Mouse (Mus musculus) liver, adult 2 months (tissue): ENCODE measurements at regions not wholly inside any gene's neighbourhood (a gene's known extent, or its start where the extent isn't known, plus 50 kb on each side); places are given as distances from the start of the nearest gene placed in this dataset.
"Not testable (repeated sequence)": the region's sequence is repeated elsewhere in the genome, so short reads cannot be mapped to it uniquely, and the experiment has no call there.

Experiments used
- DNase-seq: peaks from one replicate; pipeline ENCODE4 v3.0.0-alpha.2; 2011; ENCODE audit warnings: low read depth, low spot score; ENCODE audit errors: extremely low read depth
- H3K27ac ChIP-seq: fragments of 200-500 bp; replicated peaks from 2 replicates; pipeline ENCODE4 v1.5.1; 2012; ENCODE audit warnings: low read depth, mild to moderate bottlenecking, control low read depth, inconsistent platforms, low read length; ENCODE audit not compliant: insufficient read depth
- H3K27me3 ChIP-seq: fragments of 200-500 bp; 2 replicates; pipeline ENCODE4 v1.6.1; 2012; ENCODE audit warnings: mild to moderate bottlenecking, moderate library complexity, low read length, inconsistent platforms; ENCODE audit not compliant: control insufficient read depth, insufficient read depth
- H3K36me3 ChIP-seq: fragments of 200-500 bp; 2 replicates; pipeline ENCODE4 v1.6.1; 2012; ENCODE audit warnings: low read length, inconsistent platforms; ENCODE audit not compliant: control insufficient read depth, insufficient read depth
- H3K4me1 ChIP-seq: fragments of 200-500 bp; 2 replicates; pipeline ENCODE4 v1.6.1; 2011; ENCODE audit warnings: low read length; ENCODE audit not compliant: control insufficient read depth, insufficient read depth
- H3K4me3 ChIP-seq: fragments of 200-500 bp; 2 replicates; pipeline ENCODE4 v1.5.1; 2011; ENCODE audit warnings: low read depth, mild to moderate bottlenecking, control low read depth, low read length, moderate library complexity; ENCODE audit not compliant: insufficient read depth
- H3K79me2 ChIP-seq: fragments of 200-500 bp; 2 replicates; pipeline ENCODE4 v1.6.1; 2012; ENCODE audit warnings: inconsistent platforms, mild to moderate bottlenecking, low read length, moderate library complexity; ENCODE audit not compliant: control insufficient read depth, insufficient read depth
- H3K9ac ChIP-seq: fragments of 200-500 bp; 2 replicates; pipeline ENCODE4 v1.6.1; 2012; ENCODE audit warnings: low read depth, mild to moderate bottlenecking, control low read depth, inconsistent platforms, low read length
- CTCF ChIP-seq: fragments of 200-500 bp; IDR thresholded peaks from 2 replicates; pipeline ENCODE4 v1.5.1; 2011; ENCODE audit warnings: low read depth, low read length, control low read depth
- POLR2A ChIP-seq: fragments of 200-500 bp; IDR thresholded peaks from 2 replicates; pipeline ENCODE4 v1.6.1; 2011; ENCODE audit warnings: low read length, control low read depth; ENCODE audit not compliant: insufficient read depth; ENCODE audit errors: extremely low read depth
- WGBS: fragments of 180-500 bp; shearing (Covaris S2); methylation state at CpG from one replicate; pipeline ENCODE4 v1.1.7; 2018; 5-methylcytosine and 5-hydroxymethylcytosine counted together

DNA sequence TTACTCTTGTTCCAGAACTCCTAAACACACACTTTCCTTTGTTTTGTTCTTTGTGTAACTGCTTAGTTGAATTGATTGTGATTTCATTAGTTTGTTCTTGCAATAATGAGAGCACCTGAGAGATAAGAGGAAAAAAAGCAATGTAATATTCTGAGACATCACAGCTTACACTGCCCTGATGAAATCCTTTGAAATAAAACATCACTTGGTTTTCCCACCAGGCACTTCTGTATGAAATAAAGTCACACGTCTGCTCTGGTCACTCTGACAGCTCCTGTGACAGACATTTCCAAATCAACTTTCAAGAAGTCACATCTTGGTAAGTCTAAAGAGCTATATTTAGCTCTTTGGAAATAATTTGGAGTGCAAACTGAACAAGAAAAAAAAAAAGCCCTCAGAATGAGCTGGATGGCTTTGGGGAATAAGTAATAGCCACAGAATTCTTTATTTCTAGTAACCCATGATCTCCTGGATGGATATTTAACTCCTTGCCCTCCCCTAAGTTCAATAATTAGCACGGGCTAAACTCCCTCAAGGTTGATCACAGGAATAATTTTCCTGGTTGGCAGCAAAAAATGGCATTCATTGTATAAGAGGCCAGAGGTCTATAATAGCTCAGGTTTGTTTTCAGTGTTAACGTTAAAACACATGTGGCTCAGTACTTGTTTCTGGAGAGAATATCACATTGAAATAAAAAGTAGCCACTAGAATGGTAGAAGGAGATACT lies 452.4 kb upstream of the Kif18a start:
- H3K9ac ChIP-seq = no peak overlapping the region
- no peaks in the 10 kb centered on the region for H3K36me3 ChIP-seq
- no peaks in the 10 kb centered on the region for H3K79me2 ChIP-seq
- DNase-seq = no peak
- no peak overlapping the region for H3K4me3 ChIP-seq
- H3K4me1 ChIP-seq = peaks cover 2% of the 10 kb centered on the region; the same call in 1 of the 2 replicates
- TF ChIP-seq POLR2A (no peak), CTCF (no peak)
- H3K27ac ChIP-seq = no peak overlapping the region
- 70% methylated on average over 3 of the region's 3 CpGs for WGBS
- H3K27me3 ChIP-seq = no peaks in the 10 kb centered on the region

DNA sequence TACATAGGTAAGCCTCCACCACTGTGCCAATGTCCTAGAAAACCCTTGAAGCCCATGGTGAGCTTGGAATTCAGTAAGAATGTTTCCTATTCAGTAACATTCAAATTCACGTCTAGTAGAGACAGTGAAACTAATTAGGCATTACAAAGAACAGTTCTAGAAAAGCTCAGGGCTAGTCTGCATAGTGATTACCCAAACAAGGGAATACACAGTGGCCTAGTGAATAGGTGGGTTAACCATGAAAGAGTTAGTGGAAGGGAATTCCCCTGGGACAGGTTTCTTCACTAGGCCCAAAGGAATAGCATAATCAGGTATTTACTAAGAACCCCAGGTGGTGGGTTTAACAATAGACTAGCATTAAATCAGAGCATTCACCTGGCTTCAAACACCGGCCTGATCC lies 436.7 kb upstream of the Kif18a start:
- 61% methylated on average over 2 of the region's 2 CpGs for WGBS
- not testable (repeated sequence) for DNase-seq

DNA sequence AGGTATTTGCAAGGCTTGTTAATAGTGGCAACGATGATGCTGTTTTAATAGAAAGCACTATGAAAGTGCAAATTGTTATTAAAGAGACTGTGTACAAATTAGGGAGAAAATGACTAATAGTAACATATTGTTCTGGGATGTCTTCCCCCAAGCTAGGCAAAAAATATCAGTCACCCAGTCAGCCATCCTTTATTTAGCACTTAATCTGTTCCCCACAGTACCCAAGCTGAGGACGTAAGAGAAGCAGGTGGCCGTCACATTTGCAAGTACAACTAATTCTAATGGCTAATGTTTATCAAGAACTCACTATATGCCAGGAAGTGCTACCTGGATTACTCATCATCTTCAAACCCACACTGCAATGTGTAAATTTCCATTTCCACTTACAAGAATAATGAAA lies 432.5 kb upstream of the Kif18a start:
- no peak for DNase-seq
- Histone ChIP-seq H3K9ac (no peak overlapping the region), H3K36me3 (no peaks in the 10 kb centered on the region), H3K27ac (no peak overlapping the region), H3K79me2 (no peaks in the 10 kb centered on the region), H3K4me1 (no peaks in the 10 kb centered on the region; the same call in 1 of the 2 replicates), H3K4me3 (no peak overlapping the region), H3K27me3 (no peaks in the 10 kb centered on the region)
- TF ChIP-seq POLR2A = no peak
- TF ChIP-seq CTCF = no peak
- WGBS = 91% methylated on average over 3 of the region's 3 CpGs

More for the DNA sequence above, 436.7 kb upstream of the Kif18a start:
- H3K9ac ChIP-seq, H3K27ac ChIP-seq, H3K27me3 ChIP-seq, H3K36me3 ChIP-seq, H3K4me3 ChIP-seq, H3K79me2 ChIP-seq, H3K4me1 ChIP-seq: not testable (repeated sequence)

DNA sequence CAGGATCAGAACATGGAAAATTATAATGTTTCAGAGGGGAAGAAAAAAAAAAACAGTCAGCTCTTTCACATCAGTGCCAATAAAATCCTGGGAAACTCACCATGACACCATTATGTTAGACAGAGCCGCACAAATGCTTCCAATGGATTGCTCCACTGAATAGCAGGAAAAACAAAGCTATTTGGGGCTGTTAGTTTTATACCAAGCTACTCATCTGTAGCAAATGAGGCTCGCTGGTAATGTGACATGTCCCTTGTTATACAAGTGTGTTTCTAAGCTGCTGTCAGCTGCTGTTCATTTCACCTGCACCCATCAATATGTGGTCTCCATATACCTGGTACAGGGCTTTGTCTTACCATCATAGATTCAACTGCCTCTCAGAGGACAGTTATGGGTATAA lies 426.1 kb upstream of the Kif18a start:
- DNase-seq = no peak
- Histone ChIP-seq H3K27me3 (no peaks in the 10 kb centered on the region), H3K79me2 (no peaks in the 10 kb centered on the region), H3K9ac (no peak overlapping the region), H3K36me3 (no peaks in the 10 kb centered on the region), H3K4me1 (no peaks in the 10 kb centered on the region), H3K4me3 (no peak overlapping the region), H3K27ac (no peak overlapping the region)
- TF ChIP-seq CTCF (no peak), POLR2A (no peak)
- 76% methylated on average over 2 of the region's 2 CpGs for WGBS

DNA sequence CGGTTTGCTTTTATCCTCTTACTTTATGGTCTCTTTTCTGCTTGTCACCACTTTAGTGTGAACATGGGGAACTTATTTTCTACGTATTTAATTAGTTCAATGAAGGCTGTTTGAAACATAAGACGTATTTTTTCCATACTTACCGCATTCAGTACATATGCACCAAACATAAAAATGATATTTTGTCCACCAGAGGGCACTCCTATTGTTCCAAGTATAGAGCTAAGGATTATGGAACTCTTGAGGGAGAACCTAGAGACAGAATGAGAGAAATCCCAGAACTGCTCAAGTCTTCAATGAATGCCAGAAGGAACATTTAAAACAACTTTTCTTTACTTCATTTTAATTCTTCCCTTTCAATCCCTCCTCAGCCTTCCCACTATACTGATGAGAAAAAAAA lies 403.4 kb upstream of the Kif18a start:
- Histone ChIP-seq H3K9ac (no peak overlapping the region), H3K4me3 (no peak overlapping the region), H3K27me3 (no peaks in the 10 kb centered on the region), H3K27ac (no peak overlapping the region), H3K79me2 (no peaks in the 10 kb centered on the region), H3K4me1 (no peaks in the 10 kb centered on the region), H3K36me3 (no peaks in the 10 kb centered on the region)
- WGBS = 66% methylated on average over 4 of the region's 4 CpGs
- peak; percentile 30 for DNase-seq
- TF ChIP-seq CTCF (no peak), POLR2A (no peak)

DNA sequence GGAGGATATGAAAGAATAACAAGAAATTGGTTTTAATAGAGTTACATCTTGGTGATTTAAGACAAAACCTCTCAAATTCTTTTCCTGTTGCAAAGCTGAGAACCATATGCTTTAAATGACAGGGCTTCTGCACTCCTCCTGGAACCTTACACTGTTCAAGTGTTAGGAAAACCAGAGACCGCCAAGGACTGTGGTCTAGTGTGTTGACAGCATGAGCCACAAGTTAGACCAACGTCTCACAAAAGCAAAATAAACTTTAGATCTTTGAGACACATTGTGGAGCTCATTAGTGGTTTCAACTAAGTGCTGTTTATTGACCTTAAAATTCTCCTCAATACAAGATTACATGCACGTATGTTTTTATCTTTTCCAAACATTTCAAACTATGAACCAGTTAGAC lies 402.9 kb upstream of the Kif18a start:
- TF ChIP-seq CTCF (no peak), POLR2A (no peak)
- Histone ChIP-seq H3K79me2 (no peaks in the 10 kb centered on the region), H3K27ac (no peak overlapping the region), H3K27me3 (no peaks in the 10 kb centered on the region), H3K9ac (no peak overlapping the region), H3K36me3 (no peaks in the 10 kb centered on the region), H3K4me1 (no peaks in the 10 kb centered on the region), H3K4me3 (no peak overlapping the region)
- DNase-seq = no peak
- 63% methylated on average over 3 of the region's 3 CpGs for WGBS
